Mouse (Mus musculus) erythroid progenitor cell, adult 5-6 weeks (primary cell): Measurements from ENCODE around the gene Hormad2. TPM values are rescaled to one million over a fixed set of nuclear protein-coding genes. Genes with fewer than 3 reads are reported as not detected.

Source experiments
- ATAC-seq: replicated peaks from 2 replicates; pipeline ENCODE4 v1.8.0; 2016; ENCODE audit warnings: moderate number of reproducible peaks, mild to moderate bottlenecking, moderate TSS enrichment, inconsistent platforms; ENCODE audit not compliant: poor library complexity, low FRiP score, severe bottlenecking
- total RNA-seq, 2 experiments: library from RNA; stranded (forward) in 1 of 2; stranded (reverse) in 1 of 2; fragments of 150-400 nt in 1 of 2; fragments of 186-747, 209-891 nt in 1 of 2; gene quantifications; 2 replicates each; pipeline versions ENCODE4 v1.2.3 to v1.2.4; 2015 to 2017; ENCODE audit warnings: low replicate concordance in 2 of 2

Hormad2 gene
- total RNA-seq, 2 experiments from 2014 or later = not detected

- ATAC-seq = no peak
Measured at GRCm38 (mm10) chr11:4308514-4309450, 132.1 kb downstream of the Hormad2 start.

GRCm38 (mm10) chr11:4308060-4308513 lies 132.8 kb downstream of the Hormad2 start:
- no peak for ATAC-seq

- no peak for ATAC-seq
Measured at GRCm38 (mm10) chr11:4306086-4306485, 134.8 kb downstream of the Hormad2 start.

GRCm38 (mm10) chr11:4305090-4305489 lies 135.8 kb downstream of the Hormad2 start:
- ATAC-seq = no peak

- no peak for ATAC-seq
Measured at GRCm38 (mm10) chr11:4304203-4304602, 136.7 kb downstream of the Hormad2 start.

GRCm38 (mm10) chr11:4303033-4303432 lies 137.9 kb downstream of the Hormad2 start:
- no peak for ATAC-seq

GRCm38 (mm10) chr11:4302363-4302913 lies 138.5 kb downstream of the Hormad2 start:
- no peak for ATAC-seq

- ATAC-seq = no peak
Measured at GRCm38 (mm10) chr11:4300683-4301082, 140.2 kb downstream of the Hormad2 start.

- no peak for ATAC-seq
Measured at GRCm38 (mm10) chr11:4299735-4300474, 141.0 kb downstream of the Hormad2 start.

GRCm38 (mm10) chr11:4299191-4299590 lies 141.7 kb downstream of the Hormad2 start:
- ATAC-seq = no peak

- ATAC-seq = no peak
Measured at GRCm38 (mm10) chr11:4298615-4299014, 142.3 kb downstream of the Hormad2 start.

- no peak for ATAC-seq
Measured at GRCm38 (mm10) chr11:4297753-4298152, 143.2 kb downstream of the Hormad2 start.

- no peak for ATAC-seq
Measured at GRCm38 (mm10) chr11:4296610-4297275, 144.2 kb downstream of the Hormad2 start.

Other genes with a start within 250 kb of the Hormad2 start
- gene Castor1, start 222.9 kb downstream of the Hormad2 start, total RNA-seq (2015; ENCODE audit: low replicate concordance) = not detected in 2 replicates
- 2.6 TPM in 1 of 2 replicates, not detected in the other for gene Castor1, start 222.9 kb downstream of the Hormad2 start, total RNA-seq (2017; ENCODE audit: low replicate concordance)
- 2.2 and 4.6 TPM in 2 replicates for gene Osm, start 204.7 kb downstream of the Hormad2 start, total RNA-seq (2015; ENCODE audit: low replicate concordance)
- 3.7 and 4.3 TPM in 2 replicates for gene Osm, start 204.7 kb downstream of the Hormad2 start, total RNA-seq (2017; ENCODE audit: low replicate concordance)
- gene Lif, start 183.5 kb downstream of the Hormad2 start, total RNA-seq (2015; ENCODE audit: low replicate concordance) = not detected in 2 replicates
- 0.39 TPM in 1 of 2 replicates, not detected in the other for gene Lif, start 183.5 kb downstream of the Hormad2 start, total RNA-seq (2017; ENCODE audit: low replicate concordance)
- 76.0 and 88.0 TPM in 2 replicates for gene Mtmr3, start 153.8 kb upstream of the Hormad2 start, total RNA-seq (2015; ENCODE audit: low replicate concordance)
- 139 and 164 TPM in 2 replicates for gene Mtmr3, start 153.8 kb upstream of the Hormad2 start, total RNA-seq (2017; ENCODE audit: low replicate concordance)
- gene Gm11032, start 179.0 kb upstream of the Hormad2 start, total RNA-seq (2015; ENCODE audit: low replicate concordance) = not detected in 2 replicates
- gene Gm11032, start 179.0 kb upstream of the Hormad2 start, total RNA-seq (2017; ENCODE audit: low replicate concordance) = not detected in 2 replicates
- gene Ascc2, start 196.6 kb upstream of the Hormad2 start, total RNA-seq (2015; ENCODE audit: low replicate concordance) = 9.0 and 12.2 TPM in 2 replicates
- 5.1 and 5.3 TPM in 2 replicates for gene Ascc2, start 196.6 kb upstream of the Hormad2 start, total RNA-seq (2017; ENCODE audit: low replicate concordance)